Mouse (Mus musculus): ENCODE measurements around the gene Cpsf6. TPM values are rescaled to one million over a fixed set of nuclear protein-coding genes. Genes with fewer than 3 reads are reported as not detected.

The Cpsf6 gene
- polyA plus RNA-seq (2014; fragmentation: Illumina TruSeq; extraction: RNeasy Lipid Tissue Mini Kit (QIAGEN cat#74804); ENCODE audit: low read depth, low replicate concordance): 104 TPM

GRCm38 (mm10) chr10:117379908-117380307 lies at the start of gene Cpsf6:
Gene Cpsf6 (minus strand): TSS chr10:117380015.

Other genes with a start within 250 kb of the Cpsf6 start
- gene Frs2, start 231.5 kb downstream of the Cpsf6 start, polyA plus RNA-seq (2014; fragmentation: Illumina TruSeq; extraction: RNeasy Lipid Tissue Mini Kit (QIAGEN cat#74804); ENCODE audit: low read depth, low replicate concordance): 47.6 TPM
- 67.3 TPM for gene Yeats4, start 155.5 kb downstream of the Cpsf6 start, polyA plus RNA-seq (2014; fragmentation: Illumina TruSeq; extraction: RNeasy Lipid Tissue Mini Kit (QIAGEN cat#74804); ENCODE audit: low read depth, low replicate concordance)
- gene 9530003J23Rik, start 141.3 kb downstream of the Cpsf6 start, polyA plus RNA-seq (2014; fragmentation: Illumina TruSeq; extraction: RNeasy Lipid Tissue Mini Kit (QIAGEN cat#74804); ENCODE audit: low read depth, low replicate concordance): not detected
- 152 TPM for gene Lyz2, start 97.7 kb downstream of the Cpsf6 start, polyA plus RNA-seq (2014; fragmentation: Illumina TruSeq; extraction: RNeasy Lipid Tissue Mini Kit (QIAGEN cat#74804); ENCODE audit: low read depth, low replicate concordance)
- gene Lyz1, start 87.1 kb downstream of the Cpsf6 start, polyA plus RNA-seq (2014; fragmentation: Illumina TruSeq; extraction: RNeasy Lipid Tissue Mini Kit (QIAGEN cat#74804); ENCODE audit: low read depth, low replicate concordance): 5.4 TPM
- 24.3 TPM for gene Cpm, start 249.5 kb upstream of the Cpsf6 start, polyA plus RNA-seq (2014; fragmentation: Illumina TruSeq; extraction: RNeasy Lipid Tissue Mini Kit (QIAGEN cat#74804); ENCODE audit: low read depth, low replicate concordance)

Data from adrenal gland, adult 10 weeks (tissue).